Mouse (Mus musculus) naive thymus-derived CD4-positive, alpha-beta T cell, adult 2 months (primary cell): ENCODE data around the gene Enox1.
"Not testable (repeated sequence)": the region's sequence is repeated elsewhere in the genome, so short reads cannot be mapped to it uniquely, and the experiment has no call there.

Experiments
- DNase-seq: peaks from one replicate; pipeline ENCODE4 v3.0.0-alpha.2; 2011; ENCODE audit warnings: low read depth

The Enox1 gene

DNA sequence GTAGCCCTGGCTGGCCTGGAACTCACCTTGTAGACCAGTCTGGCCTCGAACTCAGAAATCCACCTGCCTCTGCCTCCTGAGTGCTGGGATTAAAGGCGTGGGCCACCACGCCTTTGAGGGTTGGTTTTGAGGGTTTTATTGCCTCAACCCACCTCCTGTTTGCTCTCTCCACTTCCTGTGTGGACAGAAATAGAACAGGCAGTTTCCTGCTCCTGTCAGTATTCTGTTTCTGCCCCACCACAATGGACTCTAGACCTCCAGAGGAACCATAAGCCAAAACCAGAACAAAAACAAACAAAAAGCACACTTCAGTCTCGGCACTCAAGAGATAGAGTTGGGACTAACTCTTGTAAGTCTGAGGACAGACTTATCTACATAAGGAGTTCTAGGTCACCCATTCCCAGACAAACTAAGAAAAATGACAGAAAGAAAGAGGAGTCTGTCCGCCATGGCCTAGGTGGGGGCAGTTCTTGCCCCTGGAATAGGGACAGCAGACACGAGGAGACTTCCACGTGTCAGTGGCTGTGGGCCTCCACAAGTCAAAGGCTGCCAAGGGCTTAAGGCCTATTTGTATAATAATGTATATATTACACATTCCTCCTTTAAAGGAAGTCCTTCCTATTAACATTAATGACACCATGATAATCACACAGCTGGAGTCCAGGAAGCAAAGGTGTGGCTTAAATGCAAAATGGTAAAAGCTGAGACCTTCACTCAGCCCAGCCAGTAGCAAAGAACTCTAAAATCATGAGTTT, 362.6 kb downstream of the Enox1 start:
- DNase-seq, result no peak

DNA sequence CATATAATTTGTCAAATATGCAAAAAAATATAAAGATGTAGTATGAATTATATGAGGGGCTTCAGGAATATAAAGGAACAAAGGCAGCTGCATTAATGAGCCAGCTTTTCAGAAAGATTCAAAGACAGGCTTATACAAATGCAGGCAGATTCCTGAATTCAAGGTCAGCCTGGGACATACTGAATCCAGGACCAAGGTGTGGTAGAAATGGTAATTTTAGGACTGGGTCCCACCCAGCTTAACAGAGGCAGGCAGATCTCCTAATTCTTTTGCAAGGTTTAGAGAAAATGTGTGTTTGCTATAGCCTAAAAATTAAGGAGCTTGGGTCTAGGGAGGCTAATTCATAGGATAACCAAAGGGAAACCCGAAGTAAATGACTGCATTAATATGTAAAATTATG, 363.1 kb downstream of the Enox1 start:
- DNase-seq, result no peak

DNA sequence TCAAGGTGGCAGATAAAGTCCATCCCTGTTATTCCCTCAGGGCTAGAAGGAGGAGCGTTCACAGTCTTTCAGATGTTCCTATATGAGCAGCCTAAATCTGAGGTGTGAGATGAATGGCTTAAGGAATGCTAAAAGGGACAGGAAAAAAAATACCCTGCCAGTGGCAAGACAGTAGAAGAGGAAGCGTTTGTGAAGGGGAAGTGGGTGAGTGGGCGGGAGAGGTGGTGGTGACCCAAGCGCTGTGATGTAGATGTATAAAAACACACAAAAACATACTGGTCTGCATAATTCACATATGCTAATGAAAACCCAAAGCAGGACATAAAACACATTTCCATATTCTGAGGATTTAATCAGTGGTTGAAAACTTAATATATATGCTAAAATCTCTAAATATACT, 367.7 kb downstream of the Enox1 start:
- DNase-seq, result peak; percentile 10

DNA sequence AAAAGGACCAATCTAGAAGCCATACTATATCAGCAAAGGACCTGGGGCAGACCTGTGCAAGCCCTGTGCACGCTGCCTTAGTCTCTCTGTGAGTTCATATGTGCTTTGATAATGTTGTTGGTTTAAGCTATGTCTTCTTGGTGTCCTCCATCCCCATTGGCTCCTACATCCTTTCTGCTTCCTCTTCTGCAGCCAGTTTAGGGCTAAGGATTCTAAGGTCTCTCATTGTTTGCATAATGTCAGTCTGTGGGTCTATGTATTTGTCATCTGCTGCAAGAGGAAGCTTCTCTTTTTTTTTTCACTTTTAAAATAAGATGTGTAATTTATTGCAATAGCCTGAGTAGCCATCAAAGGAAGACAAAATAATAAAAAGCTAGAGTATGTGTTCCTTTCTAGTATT, 369.7 kb downstream of the Enox1 start:
- DNase-seq, result no peak

DNA sequence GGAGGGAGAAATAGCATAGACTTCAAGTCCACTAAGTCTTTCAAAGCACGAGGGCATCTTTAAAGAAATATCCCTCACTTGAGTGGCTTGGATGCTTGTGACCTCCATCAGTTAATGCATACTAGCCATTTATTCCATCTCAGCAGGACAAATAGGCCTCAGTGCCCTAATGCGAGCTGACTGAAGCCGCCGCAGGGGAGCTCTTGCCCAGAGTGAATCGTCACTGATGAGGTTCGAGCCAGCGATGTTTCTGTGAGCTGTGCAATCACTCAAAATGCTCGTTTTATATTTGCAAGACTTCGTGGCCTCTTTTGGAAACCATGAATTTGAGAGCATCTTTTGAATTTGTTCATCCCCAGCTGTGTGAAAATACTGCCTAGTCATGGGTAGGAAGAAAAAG, 372.6 kb downstream of the Enox1 start:
- no peak for DNase-seq

DNA sequence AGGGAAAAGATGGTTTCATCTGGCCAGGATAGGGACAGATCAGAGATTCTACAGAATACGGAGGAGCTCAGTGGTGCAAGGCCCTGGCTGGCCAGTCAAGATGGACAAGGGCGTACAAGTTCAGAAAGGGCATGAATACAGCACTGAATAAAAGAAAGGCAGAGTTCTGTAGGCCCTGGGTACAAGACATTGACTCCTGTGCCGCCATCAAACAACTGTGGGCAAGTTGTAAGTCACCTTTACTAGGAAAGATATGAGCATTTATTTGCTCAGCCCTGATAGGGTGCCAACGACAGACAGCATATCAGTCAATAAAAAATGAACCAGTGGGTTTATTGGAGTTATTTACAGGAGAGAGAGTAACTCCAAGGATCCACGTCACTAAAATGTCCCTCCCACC, 373.1 kb downstream of the Enox1 start:
- no peak for DNase-seq

DNA sequence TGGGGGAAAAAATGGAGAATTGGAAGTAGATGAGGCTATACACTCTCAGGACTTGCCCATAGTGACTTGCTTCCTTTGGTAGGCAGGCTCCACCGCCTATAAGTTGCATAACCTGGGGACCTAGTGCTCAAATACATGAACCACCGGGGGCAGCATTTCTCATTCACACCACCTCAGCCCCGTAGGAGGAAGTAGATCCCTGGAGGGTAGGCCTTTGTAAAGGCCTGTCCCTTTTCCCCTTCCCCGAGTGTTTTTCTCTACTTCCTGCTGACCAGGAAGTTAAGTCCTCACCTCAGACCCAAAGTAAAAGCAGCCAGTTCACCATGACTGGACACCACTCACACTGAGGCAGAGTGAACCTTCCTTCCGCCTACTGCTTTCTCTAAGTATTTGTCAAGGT, 377.1 kb downstream of the Enox1 start:
- no peak for DNase-seq

DNA sequence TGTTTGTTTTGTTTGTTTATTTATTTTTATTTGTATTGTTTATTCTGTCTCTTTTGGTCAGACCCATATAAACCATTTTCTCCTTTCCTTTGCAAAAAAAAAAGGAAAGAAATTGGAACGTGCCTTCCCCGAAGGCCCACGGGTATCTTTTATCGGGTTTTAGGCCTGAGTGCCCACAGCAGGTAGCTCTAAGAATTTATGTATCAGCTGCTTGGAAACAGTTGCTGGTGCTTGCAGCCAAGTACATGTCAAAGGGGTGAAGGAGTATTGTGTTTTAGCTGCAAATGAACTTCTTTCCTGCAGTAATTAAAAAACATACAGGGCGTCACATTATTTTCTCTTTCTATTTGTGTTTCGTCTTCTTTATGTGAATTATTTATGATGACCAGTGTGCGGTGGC, 377.6 kb downstream of the Enox1 start:
- DNase-seq, result no peak

DNA sequence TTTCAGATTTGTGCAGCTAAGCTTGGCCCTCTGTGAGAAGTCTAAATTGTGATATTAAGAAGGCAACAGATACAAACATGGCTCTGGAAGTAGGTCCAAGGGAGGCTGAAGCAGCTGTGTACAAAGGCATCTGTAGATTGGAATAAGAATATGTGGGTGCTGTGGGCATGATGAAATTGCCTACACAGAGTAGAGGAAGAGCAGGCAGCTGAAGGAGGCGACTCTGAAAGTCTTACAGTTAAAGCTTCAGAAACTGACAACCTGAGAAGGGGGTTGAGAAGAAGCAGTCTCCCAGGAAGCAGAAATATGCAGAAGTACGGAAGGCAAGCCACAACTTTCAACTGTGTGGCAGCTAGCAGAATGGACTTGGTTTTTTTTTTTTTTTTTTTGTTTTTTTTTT, 380.0 kb downstream of the Enox1 start:
- DNase-seq, result no peak

DNA sequence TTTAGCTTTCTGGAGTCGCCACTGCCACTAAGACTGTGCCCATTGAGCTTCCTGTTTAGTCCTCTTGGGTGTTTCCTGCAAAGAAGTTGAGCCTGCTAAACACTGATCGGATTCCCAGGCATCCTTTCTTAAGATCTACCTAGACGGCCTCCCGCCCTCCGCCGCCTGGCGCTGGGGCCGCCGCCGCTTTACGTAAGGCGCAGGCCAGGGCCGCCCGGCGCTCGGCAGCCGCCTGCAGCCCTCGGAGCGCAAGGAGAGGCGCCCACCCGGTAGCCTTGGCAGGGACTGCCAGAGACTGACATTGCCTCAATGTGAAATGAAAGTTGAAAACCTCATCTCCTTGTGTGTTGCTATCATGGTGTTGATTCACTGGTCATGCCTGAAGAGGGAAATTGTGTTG, 383.0 kb downstream of the Enox1 start:
- DNase-seq, result not testable (repeated sequence)

DNA sequence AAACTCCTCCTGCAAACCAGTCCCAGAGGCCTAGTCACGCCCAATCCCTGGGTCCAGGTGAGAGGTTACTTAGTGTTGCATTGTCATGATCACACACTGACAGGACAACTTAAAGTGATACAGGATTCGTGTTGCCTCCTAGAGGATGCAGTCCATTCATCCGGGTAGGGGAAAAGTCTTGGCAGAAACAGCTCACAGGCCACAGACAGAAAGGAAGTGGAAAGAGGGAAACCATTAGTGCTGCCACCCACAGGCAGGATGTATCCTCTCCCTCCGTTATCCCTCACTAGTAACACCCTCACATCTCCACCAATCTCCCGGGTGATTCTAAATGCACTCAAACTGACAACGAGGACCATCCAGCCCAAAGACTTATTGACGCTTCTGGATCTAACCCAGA, 385.4 kb downstream of the Enox1 start:
- no peak for DNase-seq

DNA sequence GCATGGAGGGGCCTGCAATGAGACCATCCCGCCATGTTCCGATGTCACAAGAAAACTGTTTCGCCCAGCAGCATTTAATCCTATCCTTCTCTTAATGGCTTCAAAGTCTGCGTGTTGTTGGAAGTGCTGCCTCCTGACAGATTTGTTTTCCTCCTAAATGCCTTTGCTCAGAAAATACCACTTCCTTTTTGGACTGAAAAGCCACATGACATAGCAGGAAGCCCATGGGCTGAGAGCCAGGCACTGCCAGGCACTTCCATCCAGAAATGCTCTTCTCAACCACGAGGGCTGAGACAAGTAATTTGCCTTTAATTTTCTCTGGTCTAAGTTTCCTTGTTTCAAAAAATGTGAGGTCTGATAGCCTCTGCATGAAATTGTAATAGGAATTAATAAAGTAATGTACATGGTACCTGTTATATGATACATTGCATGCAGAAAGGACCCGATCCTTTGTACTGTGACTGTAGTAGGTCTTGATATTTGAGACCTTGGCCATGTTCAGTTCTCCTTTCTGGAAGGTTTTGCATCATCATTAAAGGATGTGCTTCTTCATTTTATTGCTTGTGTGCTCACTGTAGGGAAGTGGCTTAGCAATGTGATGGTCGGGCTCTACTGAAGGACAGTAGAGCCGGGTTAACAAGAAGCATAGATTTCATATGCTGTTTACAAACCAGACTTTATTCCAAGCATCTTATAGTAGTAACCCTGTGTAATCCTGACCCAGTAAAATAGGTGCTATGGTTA, 390.1 kb downstream of the Enox1 start:
- DNase-seq, result no peak

DNA sequence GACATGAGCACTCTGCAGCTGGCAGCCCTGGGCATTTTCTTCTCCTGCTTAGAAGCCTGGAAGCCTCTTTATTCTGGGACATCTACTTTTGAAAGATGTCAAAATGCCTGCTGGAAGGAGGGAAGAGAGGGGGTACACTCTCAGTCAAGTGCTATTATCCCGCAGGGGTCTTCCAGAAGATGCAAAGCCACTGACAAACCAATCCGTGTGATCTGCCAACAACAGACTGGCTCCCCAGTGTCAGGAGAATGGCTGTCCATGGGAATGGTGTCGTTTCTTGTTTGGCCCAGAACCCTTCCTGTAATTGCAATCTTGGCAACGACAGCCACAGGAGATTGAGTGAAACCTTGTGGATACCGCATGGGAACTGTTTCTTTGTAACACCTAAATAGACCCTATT, 390.8 kb downstream of the Enox1 start:
- no peak for DNase-seq

DNA sequence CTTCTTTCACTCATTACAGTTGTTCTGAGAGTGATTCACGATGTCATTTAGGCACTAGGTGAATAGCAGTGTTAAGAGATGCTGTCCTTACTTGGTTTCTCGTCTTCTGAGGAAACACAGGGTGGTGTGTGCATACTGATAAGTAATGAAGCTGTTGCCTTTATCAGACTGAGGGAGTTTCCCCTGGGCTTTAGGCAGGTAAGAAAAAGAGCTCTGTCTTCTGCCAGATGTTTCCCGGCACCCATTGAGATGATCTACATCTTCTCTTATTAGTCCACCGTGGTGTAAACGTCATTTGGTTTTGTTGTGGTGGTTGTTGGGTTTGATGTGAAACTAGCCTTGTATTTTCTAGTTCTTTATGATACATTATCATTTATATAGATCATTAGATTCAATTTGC, 392.4 kb downstream of the Enox1 start:
- no peak for DNase-seq

DNA sequence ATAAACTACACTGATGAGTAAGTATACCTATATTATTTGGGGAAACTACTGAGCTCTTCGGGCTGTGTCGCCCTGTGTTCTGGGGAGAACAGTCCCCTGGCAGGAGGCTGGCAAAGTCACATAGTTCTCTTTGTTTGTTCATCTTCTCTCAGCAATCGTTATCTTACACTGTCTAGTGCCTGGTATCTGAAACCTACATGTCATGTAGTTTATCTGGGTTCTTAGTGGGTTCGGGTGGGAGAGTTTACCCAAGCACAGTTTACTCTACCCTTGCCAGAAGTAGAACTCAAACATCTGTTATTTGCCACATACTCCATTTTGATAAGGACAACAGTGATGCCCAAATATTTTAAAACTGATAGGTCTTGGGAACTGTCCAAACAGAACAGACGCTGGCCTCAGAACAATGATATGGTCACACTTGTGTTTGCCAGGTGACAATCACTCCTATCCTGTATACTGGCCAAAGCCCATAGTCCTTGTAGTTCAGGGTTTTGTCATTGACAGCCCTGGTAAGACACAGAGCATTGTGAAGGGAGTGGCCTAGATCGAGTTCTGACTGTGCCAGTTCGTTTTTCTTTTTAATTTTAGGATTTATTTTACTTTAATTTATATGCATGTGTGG, 401.0 kb downstream of the Enox1 start:
- no peak for DNase-seq

DNA sequence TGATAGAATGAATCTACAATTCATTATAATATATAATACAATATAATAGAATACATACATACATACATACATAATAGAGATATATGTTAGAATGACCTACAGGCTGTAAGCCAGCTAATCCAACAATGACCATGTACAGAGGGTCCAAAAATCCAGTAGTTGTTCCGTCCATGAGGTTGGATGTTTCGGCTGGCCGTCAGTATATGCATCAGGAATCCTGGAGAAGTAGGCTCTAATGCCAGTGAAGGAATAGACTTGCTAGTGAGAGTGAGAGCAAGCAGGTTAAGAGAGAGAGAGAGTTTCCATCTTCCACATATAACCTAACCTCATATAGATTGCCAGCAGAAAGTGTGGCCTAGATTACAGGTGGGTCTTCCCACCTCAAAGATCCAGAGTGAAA, 402.3 kb downstream of the Enox1 start:
- DNase-seq, result no peak

DNA sequence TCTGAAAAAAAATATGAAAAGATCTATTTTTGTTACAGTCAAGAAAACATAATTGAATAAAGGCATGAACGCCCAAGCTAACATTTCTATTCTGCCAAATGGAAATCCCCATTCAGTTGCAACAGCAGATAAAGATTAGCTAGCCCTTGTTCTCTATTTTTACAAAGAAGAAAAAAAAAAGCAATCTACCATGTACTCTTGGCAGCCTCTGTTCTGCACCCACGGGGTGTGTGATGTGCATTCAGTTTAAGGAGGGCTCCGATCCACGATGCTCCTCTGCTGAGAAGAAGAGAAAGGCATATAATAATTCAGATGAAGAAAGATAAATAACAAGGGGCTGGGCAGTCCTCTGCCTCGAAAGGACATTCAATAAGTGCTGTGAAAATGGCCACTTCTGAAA, 403.2 kb downstream of the Enox1 start:
- DNase-seq, result no peak

DNA sequence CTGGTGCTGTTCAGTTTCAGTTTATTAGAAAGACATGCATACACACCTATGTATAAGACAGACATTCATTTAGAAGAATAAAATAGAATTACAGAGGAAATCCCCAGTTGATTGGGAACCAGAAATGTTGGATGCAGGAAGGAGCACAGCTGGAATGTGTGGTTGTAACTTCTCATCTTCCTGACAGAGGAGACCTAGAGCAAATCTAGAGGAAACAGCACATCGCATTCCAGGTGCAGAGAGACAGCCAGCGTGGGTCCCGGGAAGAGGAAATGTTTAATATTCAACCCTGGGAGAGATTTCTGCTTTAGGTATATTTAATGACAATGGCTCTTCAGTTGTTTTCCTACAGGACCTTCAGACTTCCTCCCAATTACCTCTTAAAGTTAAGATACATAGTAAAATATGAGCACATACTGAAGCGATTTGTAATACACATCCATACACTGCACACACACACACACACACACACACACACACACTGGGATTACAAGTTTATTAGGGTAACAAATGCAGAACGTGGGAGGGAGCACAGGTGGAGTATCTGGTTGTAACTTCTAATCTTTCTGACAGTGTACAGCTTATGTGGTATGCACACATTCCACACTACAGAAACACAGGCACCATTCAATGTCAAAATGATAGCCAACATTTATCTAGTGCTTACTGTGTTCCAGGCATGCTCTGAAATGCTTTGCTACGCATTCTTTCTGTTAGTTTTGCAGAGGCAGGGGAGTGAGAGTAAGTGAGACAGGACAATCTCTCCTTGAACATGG, 405.4 kb downstream of the Enox1 start:
- DNase-seq, result no peak

DNA sequence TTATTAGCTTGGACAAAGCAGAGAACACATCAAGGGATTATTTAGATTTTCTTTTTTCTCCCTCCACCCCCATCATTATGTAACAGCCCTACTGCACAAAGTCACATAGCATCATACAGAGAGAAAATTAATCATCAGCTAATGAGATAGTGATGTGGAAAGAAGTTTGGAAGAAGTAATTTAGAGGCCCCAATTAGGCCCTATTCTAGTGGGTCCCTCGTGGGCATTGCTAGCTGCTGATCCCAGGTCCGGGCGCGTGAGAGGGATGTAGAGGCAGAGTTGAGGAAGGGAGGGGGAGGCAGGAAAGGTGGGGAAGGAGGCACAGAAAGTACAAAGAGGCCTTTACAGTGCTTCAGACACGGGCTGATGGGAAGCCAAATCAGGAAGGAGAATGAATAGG, 407.4 kb downstream of the Enox1 start:
- DNase-seq, result no peak

DNA sequence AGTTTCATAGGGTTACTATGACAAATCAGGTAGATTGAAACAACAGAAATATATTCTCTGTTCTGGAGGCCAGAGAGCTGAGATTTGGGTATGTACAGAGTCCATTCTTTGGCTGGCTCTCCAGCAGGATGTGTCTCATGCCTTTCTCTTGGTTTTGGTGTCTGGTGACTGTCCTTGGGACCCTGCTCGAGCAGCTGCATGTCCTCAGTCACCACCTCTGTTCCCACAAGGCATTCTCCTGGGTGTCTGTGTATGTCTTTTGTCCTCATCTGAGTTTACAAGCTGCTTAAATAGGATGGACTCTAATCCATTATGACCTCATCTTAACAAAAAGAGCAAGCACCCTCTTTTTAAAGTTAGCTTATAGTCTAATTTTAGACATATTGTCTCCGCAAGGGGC, 410.6 kb downstream of the Enox1 start:
- DNase-seq, result no peak

DNA sequence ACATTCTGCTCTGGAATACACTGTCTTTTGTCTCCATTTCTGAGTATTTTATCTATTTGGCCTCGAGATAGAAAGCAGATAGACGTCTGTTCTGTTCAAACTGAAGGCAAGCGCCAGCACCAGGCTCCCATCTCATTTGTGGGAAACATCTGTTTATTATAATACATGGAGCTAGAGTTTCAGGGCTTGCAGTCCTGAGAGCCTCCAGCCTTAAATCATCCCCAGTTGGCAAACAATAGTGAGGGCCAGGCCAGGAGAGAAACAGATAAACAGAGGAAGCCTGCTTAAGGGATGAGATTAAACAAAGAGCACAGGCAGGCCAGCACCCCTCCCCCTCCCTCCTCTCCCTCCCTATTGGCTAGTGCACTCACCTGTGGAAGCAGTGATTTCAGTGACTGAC, 417.9 kb downstream of the Enox1 start:
- DNase-seq, result no peak

DNA sequence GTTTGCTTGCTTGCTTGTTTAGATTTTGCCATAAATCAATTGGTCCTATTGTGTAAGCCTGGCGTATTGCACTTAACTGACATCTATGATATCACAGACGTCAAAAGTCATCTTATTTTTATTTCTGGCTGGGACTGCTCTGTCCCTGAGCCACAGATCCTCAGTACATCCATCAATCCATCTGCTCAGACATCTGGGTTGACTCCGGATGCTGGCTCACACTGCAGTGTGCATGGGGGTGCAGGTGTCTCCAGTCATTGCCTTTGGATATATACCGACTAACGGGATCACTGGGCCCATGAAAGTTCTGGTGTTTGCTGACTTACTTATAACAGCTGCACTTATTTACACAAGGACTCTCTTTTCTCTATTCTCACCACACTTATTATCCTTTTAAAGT, 419.8 kb downstream of the Enox1 start:
- no peak for DNase-seq
